Mouse (Mus musculus) embryonic facial prominence, embryonic 10.5 days (tissue): ENCODE measurements at regions not wholly inside any gene's neighbourhood (a gene's known extent, or its start where the extent isn't known, plus 50 kb on each side); places are given as distances from the start of the nearest gene placed in this dataset.

Experiments used
- DNase-seq: peaks from one replicate; pipeline ENCODE4 v3.0.0-alpha.2; 2017; ENCODE audit warnings: low spot score
- H3K27ac ChIP-seq: fragments of 300-500 bp; sonication (generic); replicated peaks from 2 replicates; pipeline ENCODE4 v1.5.1; 2016; ENCODE audit warnings: mild to moderate bottlenecking
- H3K27me3 ChIP-seq: fragments of 300-500 bp; sonication (generic); replicated peaks from 2 replicates; pipeline ENCODE4 v1.6.1; 2016; ENCODE audit warnings: low read depth, mild to moderate bottlenecking; ENCODE audit not compliant: poor library complexity, severe bottlenecking
- H3K36me3 ChIP-seq: fragments of 300-500 bp; sonication (generic); replicated peaks from 2 replicates; pipeline ENCODE4 v1.6.1; 2016; ENCODE audit warnings: mild to moderate bottlenecking, moderate library complexity
- H3K4me1 ChIP-seq: fragments of 300-500 bp; sonication (generic); 2 replicates; pipeline ENCODE4 v1.6.1; 2016
- H3K4me3 ChIP-seq: fragments of 300-500 bp; sonication (generic); 2 replicates; pipeline ENCODE4 v1.5.1; 2016; ENCODE audit warnings: mild to moderate bottlenecking, moderate library complexity
- H3K9me3 ChIP-seq: fragments of 300-500 bp; sonication (generic); 2 replicates; pipeline ENCODE4 v1.6.1; 2016; ENCODE audit warnings: mild to moderate bottlenecking
- WGBS: fragments of 180-500 bp; shearing (Covaris S2); methylation state at CpG from one replicate; pipeline ENCODE4 v1.1.7; 2016; 5-methylcytosine and 5-hydroxymethylcytosine counted together

- Histone ChIP-seq H3K27me3 (0 out of 2 replicates have a peak, but pooled peaks cover 6% of the 10 kb centered on the region), H3K9me3 (no peaks in the 10 kb centered on the region), H3K4me3 (no peak overlapping the region), H3K4me1 (peaks cover 25% of the 10 kb centered on the region), H3K36me3 (no peaks in the 10 kb centered on the region), H3K27ac (no peak overlapping the region)
- DNase-seq, result no peak
- WGBS, result 85% methylated on average over 3 of the region's 3 CpGs
Measured at GRCm38 (mm10) chr7:83035190-83035589, 168.1 kb downstream of the Mex3b start.

GRCm38 (mm10) chr7:83036397-83036796, 169.3 kb downstream of the Mex3b start:
- no peak for DNase-seq
- Histone ChIP-seq H3K27ac (0 out of 2 replicates have a peak overlapping the region, but pooled peaks have one; percentile 4), H3K9me3 (no peaks in the 10 kb centered on the region), H3K36me3 (no peaks in the 10 kb centered on the region), H3K4me3 (no peak overlapping the region), H3K4me1 (peaks cover 25% of the 10 kb centered on the region), H3K27me3 (peaks cover 11% of the 10 kb centered on the region; the same call in 1 of the 2 replicates)
- 45% methylated on average over 2 of the region's 2 CpGs for WGBS

GRCm38 (mm10) chr7:83037100-83037499, 170.0 kb downstream of the Mex3b start:
- H3K4me3 ChIP-seq, result no peak overlapping the region
- H3K4me1 ChIP-seq, result peaks cover 25% of the 10 kb centered on the region
- peak overlapping the region; percentile 60 for H3K27ac ChIP-seq
- H3K27me3 ChIP-seq, result peaks cover 11% of the 10 kb centered on the region; the same call in 1 of the 2 replicates
- 4% methylated on average over 2 of the region's 2 CpGs for WGBS
- DNase-seq, result peak; percentile 25
- no peaks in the 10 kb centered on the region for H3K9me3 ChIP-seq
- H3K36me3 ChIP-seq, result no peaks in the 10 kb centered on the region

- H3K36me3 ChIP-seq, result no peaks in the 10 kb centered on the region
- 54% methylated on average over 2 of the region's 2 CpGs for WGBS
- no peak overlapping the region for H3K4me3 ChIP-seq
- H3K27me3 ChIP-seq, result peaks cover 11% of the 10 kb centered on the region; the same call in 1 of the 2 replicates
- H3K4me1 ChIP-seq, result peaks cover 25% of the 10 kb centered on the region
- no peaks in the 10 kb centered on the region for H3K9me3 ChIP-seq
- no peak for DNase-seq
- no peak overlapping the region for H3K27ac ChIP-seq
Measured at GRCm38 (mm10) chr7:83037714-83038113, 170.6 kb downstream of the Mex3b start.

GRCm38 (mm10) chr7:83043746-83044145, 176.6 kb downstream of the Mex3b start:
- 84% methylated on average over 3 of the region's 3 CpGs for WGBS
- no peak overlapping the region for H3K4me3 ChIP-seq
- peaks cover 11% of the 10 kb centered on the region; the same call in 1 of the 2 replicates for H3K27me3 ChIP-seq

GRCm38 (mm10) chr7:83045266-83045665, 178.1 kb downstream of the Mex3b start:
- Histone ChIP-seq H3K27me3 (peaks cover 5% of the 10 kb centered on the region; the same call in 1 of the 2 replicates), H3K4me3 (no peak overlapping the region), H3K27ac (no peak overlapping the region), H3K4me1 (peaks cover 3% of the 10 kb centered on the region; the same call in 1 of the 2 replicates), H3K9me3 (no peaks in the 10 kb centered on the region), H3K36me3 (no peaks in the 10 kb centered on the region)
- 90% methylated on average over 3 of the region's 3 CpGs for WGBS
- no peak for DNase-seq

More at GRCm38 (mm10) chr7:83043746-83044145, 176.6 kb downstream of the Mex3b start:
- Histone ChIP-seq H3K4me1 (no peaks in the 10 kb centered on the region), H3K27ac (no peak overlapping the region), H3K36me3 (no peaks in the 10 kb centered on the region), H3K9me3 (no peaks in the 10 kb centered on the region)
- DNase-seq, result no peak

GRCm38 (mm10) chr7:83050011-83050410, 182.9 kb downstream of the Mex3b start:
- no peaks in the 10 kb centered on the region for H3K36me3 ChIP-seq
- no peak overlapping the region for H3K4me3 ChIP-seq
- H3K4me1 ChIP-seq, result peaks cover 3% of the 10 kb centered on the region; the same call in 1 of the 2 replicates
- no peak for DNase-seq
- H3K27me3 ChIP-seq, result no peaks in the 10 kb centered on the region
- WGBS, result 47% methylated on average over 3 of the region's 3 CpGs
- no peak overlapping the region for H3K27ac ChIP-seq
- no peaks in the 10 kb centered on the region for H3K9me3 ChIP-seq

GRCm38 (mm10) chr7:83050833-83051497, 183.8 kb downstream of the Mex3b start:
- Histone ChIP-seq H3K36me3 (no peaks in the 10 kb centered on the region), H3K27ac (no peak overlapping the region), H3K4me1 (peaks cover 3% of the 10 kb centered on the region; the same call in 1 of the 2 replicates), H3K9me3 (no peaks in the 10 kb centered on the region), H3K4me3 (no peak overlapping the region), H3K27me3 (no peaks in the 10 kb centered on the region)
- WGBS, result 95% methylated on average over 6 of the region's 6 CpGs
- DNase-seq, result no peak

- Histone ChIP-seq H3K27me3 (no peaks in the 10 kb centered on the region), H3K9me3 (no peaks in the 10 kb centered on the region), H3K27ac (no peak overlapping the region), H3K4me1 (peaks cover 13% of the 10 kb centered on the region), H3K36me3 (no peaks in the 10 kb centered on the region), H3K4me3 (no peak overlapping the region)
- DNase-seq, result no peak
- WGBS, result 87% methylated on average over 13 of the region's 13 CpGs
Measured at GRCm38 (mm10) chr7:83056101-83056935, 189.2 kb downstream of the Mex3b start.

- Histone ChIP-seq H3K36me3 (no peaks in the 10 kb centered on the region), H3K4me3 (no peak overlapping the region), H3K27me3 (no peaks in the 10 kb centered on the region), H3K4me1 (peaks cover 20% of the 10 kb centered on the region), H3K27ac (peak overlapping the region; percentile 85), H3K9me3 (no peaks in the 10 kb centered on the region)
- 45% methylated on average over 3 of the region's 3 CpGs for WGBS
- DNase-seq, result peak; percentile 29
Measured at GRCm38 (mm10) chr7:83060318-83060717, 193.2 kb downstream of the Mex3b start.

- peak; percentile 75 for DNase-seq
Measured at GRCm38 (mm10) chr7:83060733-83061132, 193.6 kb downstream of the Mex3b start.

GRCm38 (mm10) chr7:83061197-83061893, 194.2 kb downstream of the Mex3b start:
- Histone ChIP-seq H3K27me3 (no peaks in the 10 kb centered on the region), H3K4me1 (peaks cover 20% of the 10 kb centered on the region), H3K9me3 (no peaks in the 10 kb centered on the region), H3K36me3 (no peaks in the 10 kb centered on the region), H3K4me3 (no peak overlapping the region), H3K27ac (peak overlapping the region; percentile 85)
- WGBS, result 61% methylated on average over 7 of the region's 7 CpGs
- no peak for DNase-seq

More at GRCm38 (mm10) chr7:83060733-83061132, 193.6 kb downstream of the Mex3b start:
- 21% methylated on average over 5 of the region's 5 CpGs for WGBS
- Histone ChIP-seq H3K27me3 (no peaks in the 10 kb centered on the region), H3K4me3 (no peak overlapping the region), H3K27ac (peak overlapping the region; percentile 85), H3K9me3 (no peaks in the 10 kb centered on the region), H3K36me3 (no peaks in the 10 kb centered on the region), H3K4me1 (peaks cover 20% of the 10 kb centered on the region)
